Mouse (Mus musculus) kidney, embryonic 14.5 days (tissue): ENCODE measurements at regions not wholly inside any gene's neighbourhood (a gene's known extent, or its start where the extent isn't known, plus 50 kb on each side); places are given as distances from the start of the nearest gene placed in this dataset.

Source experiments
- ATAC-seq: fragments of 200-750 bp; cut with Nextera tagmentation; 2 replicates; pipeline ENCODE4 v1.8.0; 2017; ENCODE audit warnings: moderate number of reproducible peaks, mild to moderate bottlenecking, moderate TSS enrichment, moderate library complexity; ENCODE audit not compliant: low FRiP score, low TSS enrichment
- H3K27ac ChIP-seq: fragments of 300-500 bp; sonication (generic); 2 replicates; pipeline ENCODE4 v1.5.1; 2014; ENCODE audit warnings: low read depth, mild to moderate bottlenecking, low read length, moderate library complexity, mixed read lengths
- H3K27me3 ChIP-seq: fragments of 300-500 bp; sonication (generic); 2 replicates; pipeline ENCODE4 v1.6.1; 2014; ENCODE audit warnings: mild to moderate bottlenecking, low read length; ENCODE audit not compliant: control insufficient read depth, insufficient read depth
- H3K36me3 ChIP-seq: fragments of 300-500 bp; sonication (generic); 2 replicates; pipeline ENCODE4 v1.6.1; 2014; ENCODE audit warnings: low read length, mixed read lengths; ENCODE audit not compliant: control insufficient read depth, insufficient read depth
- H3K4me1 ChIP-seq: fragments of 300-500 bp; sonication (generic); 2 replicates; pipeline ENCODE4 v1.6.1; 2014; ENCODE audit warnings: low read length, mixed read lengths; ENCODE audit not compliant: control insufficient read depth, insufficient read depth
- H3K4me2 ChIP-seq: fragments of 300-500 bp; sonication (generic); replicated peaks from 2 replicates; pipeline ENCODE4 v1.6.1; 2014; ENCODE audit warnings: low read depth, mild to moderate bottlenecking, low read length
- H3K4me3 ChIP-seq: fragments of 300-500 bp; sonication (generic); 2 replicates; pipeline ENCODE4 v1.5.1; 2014; ENCODE audit warnings: mild to moderate bottlenecking, low read length
- H3K9ac ChIP-seq: fragments of 300-500 bp; sonication (generic); 2 replicates; pipeline ENCODE4 v1.6.1; 2014; ENCODE audit warnings: low read depth, mild to moderate bottlenecking, low read length, moderate library complexity
- H3K9me3 ChIP-seq: fragments of 300-500 bp; sonication (generic); 2 replicates; pipeline ENCODE4 v1.6.1; 2016; ENCODE audit warnings: low read length; ENCODE audit not compliant: control insufficient read depth
- WGBS: fragments of 180-500 bp; shearing (Covaris S2); extraction: QIAGEN DNeasy Blood & Tissue Kit; methylation state at CpG from one replicate; pipeline ENCODE4 v1.1.7; 2014; 5-methylcytosine and 5-hydroxymethylcytosine counted together

GRCm38 (mm10) chr17:83069246-83069645 lies 145.8 kb upstream of the Pkdcc start:
- 65% methylated on average over 4 of the region's 4 CpGs for WGBS
- Histone ChIP-seq H3K4me3 (no peak overlapping the region), H3K27me3 (no peaks in the 10 kb centered on the region), H3K4me2 (no peak overlapping the region), H3K9me3 (no peaks in the 10 kb centered on the region), H3K36me3 (no peaks in the 10 kb centered on the region), H3K27ac (no peak overlapping the region), H3K4me1 (no peaks in the 10 kb centered on the region), H3K9ac (no peak overlapping the region)
- ATAC-seq: no peak

DNA sequence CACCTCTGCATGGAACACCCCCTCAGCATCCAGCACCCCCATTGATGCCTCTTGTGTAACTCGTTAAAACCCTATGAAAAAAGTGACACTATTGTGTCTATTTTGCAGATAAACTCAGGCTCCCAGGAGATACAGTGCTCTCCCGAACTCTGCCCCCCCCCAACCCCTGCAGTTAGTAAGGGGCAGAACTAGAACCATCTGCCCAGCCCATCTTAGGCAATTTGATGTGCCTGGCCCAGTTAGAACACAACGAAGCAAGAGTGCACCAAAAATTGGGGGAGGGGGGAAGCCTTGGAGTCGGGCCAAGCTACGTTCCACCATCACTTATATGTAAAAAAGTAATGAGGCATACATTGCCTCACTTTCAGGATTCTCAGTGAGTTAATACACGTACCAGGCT lies 143.3 kb upstream of the Pkdcc start:
- WGBS: 75% methylated on average over 6 of the region's 6 CpGs
- no peak overlapping the region for H3K27ac ChIP-seq
- no peak overlapping the region for H3K4me3 ChIP-seq
- H3K27me3 ChIP-seq: no peaks in the 10 kb centered on the region
- no peak overlapping the region for H3K9ac ChIP-seq
- no peaks in the 10 kb centered on the region for H3K9me3 ChIP-seq
- H3K36me3 ChIP-seq: no peaks in the 10 kb centered on the region
- H3K4me2 ChIP-seq: no peak overlapping the region
- ATAC-seq: no peak
- H3K4me1 ChIP-seq: no peaks in the 10 kb centered on the region

- Histone ChIP-seq H3K4me1 (no peaks in the 10 kb centered on the region), H3K9me3 (no peaks in the 10 kb centered on the region), H3K27me3 (no peaks in the 10 kb centered on the region), H3K4me3 (no peak overlapping the region), H3K4me2 (no peak overlapping the region), H3K9ac (no peak overlapping the region), H3K27ac (no peak overlapping the region), H3K36me3 (no peaks in the 10 kb centered on the region)
- 77% methylated on average over 4 of the region's 4 CpGs for WGBS
- ATAC-seq: no peak
Observed at GRCm38 (mm10) chr17:83072175-83072574, 142.9 kb upstream of the Pkdcc start.

- no peaks in the 10 kb centered on the region for H3K9me3 ChIP-seq
- H3K4me3 ChIP-seq: no peak overlapping the region
- H3K27me3 ChIP-seq: no peaks in the 10 kb centered on the region
- no peaks in the 10 kb centered on the region for H3K36me3 ChIP-seq
- H3K27ac ChIP-seq: no peak overlapping the region
- no peak for ATAC-seq
- H3K4me1 ChIP-seq: peaks cover 12% of the 10 kb centered on the region
- 80% methylated on average over 5 of the region's 5 CpGs for WGBS
- no peak overlapping the region for H3K4me2 ChIP-seq
- no peak overlapping the region for H3K9ac ChIP-seq
Observed at GRCm38 (mm10) chr17:83074893-83075292, 140.2 kb upstream of the Pkdcc start.

DNA sequence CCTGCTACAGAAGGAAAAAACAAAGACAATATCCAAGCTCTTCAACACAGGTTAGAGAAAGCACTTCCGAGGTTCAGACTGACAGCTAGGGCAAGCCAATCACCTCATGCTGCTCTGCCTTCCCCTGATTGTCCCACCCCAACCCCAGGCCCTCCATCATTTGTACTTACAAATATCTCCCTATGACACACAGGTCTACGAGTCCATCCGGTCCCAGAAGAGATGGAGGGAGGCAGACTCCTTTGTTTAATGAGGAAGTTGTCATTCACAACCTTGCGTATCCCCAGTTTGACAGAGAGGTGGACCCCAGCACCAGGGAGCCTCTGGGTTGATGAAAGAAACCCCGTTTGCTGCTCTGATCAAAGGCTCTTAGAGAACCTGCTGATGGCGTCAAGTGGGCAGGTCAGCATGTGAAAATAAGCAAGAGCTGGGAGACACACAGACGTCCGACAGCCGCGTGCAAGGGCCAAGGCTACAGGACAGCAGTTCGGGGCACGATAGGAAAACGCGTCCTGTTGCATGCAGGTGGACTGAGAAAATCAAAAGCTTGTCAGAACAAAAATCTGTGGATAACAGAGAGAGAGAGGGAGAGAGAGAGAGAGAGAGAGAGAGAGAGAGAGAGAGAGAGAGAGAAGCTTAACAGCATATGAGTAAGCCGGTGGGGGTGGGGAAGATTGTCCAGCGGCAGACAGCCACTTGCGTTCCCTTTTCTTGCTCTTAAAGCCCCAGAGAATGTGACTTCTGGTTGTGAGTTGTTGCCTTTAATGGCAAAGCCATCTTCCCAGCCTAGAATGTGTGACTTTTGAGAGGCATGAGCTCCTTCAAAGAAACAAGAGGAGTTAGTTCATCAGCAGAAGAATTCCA lies 137.1 kb upstream of the Pkdcc start:
- Histone ChIP-seq H3K27ac (peak overlapping the region; percentile 51; the same call in 1 of the 2 replicates), H3K4me3 (no peak overlapping the region), H3K36me3 (no peaks in the 10 kb centered on the region), H3K9me3 (0 out of 2 replicates have a peak, but pooled peaks cover 2% of the 10 kb centered on the region), H3K9ac (0 out of 2 replicates have a peak overlapping the region, but pooled peaks have one; percentile 7), H3K4me2 (no peak overlapping the region; the same call in 1 of the 2 replicates), H3K4me1 (peaks cover 22% of the 10 kb centered on the region), H3K27me3 (no peaks in the 10 kb centered on the region)
- ATAC-seq: no peak
- WGBS: 42% methylated on average over 17 of the region's 17 CpGs

- H3K36me3 ChIP-seq: no peaks in the 10 kb centered on the region
- 0 out of 2 replicates have a peak, but pooled peaks cover 2% of the 10 kb centered on the region for H3K9me3 ChIP-seq
- H3K27me3 ChIP-seq: no peaks in the 10 kb centered on the region
- peaks cover 29% of the 10 kb centered on the region for H3K4me1 ChIP-seq
- H3K4me2 ChIP-seq: no peak overlapping the region; the same call in 1 of the 2 replicates
- peak; percentile 30 for ATAC-seq
- WGBS: 28% methylated on average over 19 of the region's 19 CpGs
- 0 out of 2 replicates have a peak overlapping the region, but pooled peaks have one; percentile 7 for H3K9ac ChIP-seq
- peak overlapping the region; percentile 51; the same call in 1 of the 2 replicates for H3K27ac ChIP-seq
- H3K4me3 ChIP-seq: no peak overlapping the region
Observed at GRCm38 (mm10) chr17:83078601-83079360, 136.3 kb upstream of the Pkdcc start.

GRCm38 (mm10) chr17:83079361-83079685 lies 135.8 kb upstream of the Pkdcc start:
- WGBS: 67% methylated on average over 7 of the region's 7 CpGs
- Histone ChIP-seq H3K36me3 (no peaks in the 10 kb centered on the region), H3K27ac (no peak overlapping the region), H3K4me2 (no peak overlapping the region), H3K4me3 (no peak overlapping the region), H3K4me1 (peaks cover 31% of the 10 kb centered on the region), H3K9me3 (0 out of 2 replicates have a peak, but pooled peaks cover 2% of the 10 kb centered on the region), H3K9ac (no peak overlapping the region), H3K27me3 (no peaks in the 10 kb centered on the region)
- ATAC-seq: no peak

- Histone ChIP-seq H3K9ac (0 out of 2 replicates have a peak overlapping the region, but pooled peaks have one; percentile 18), H3K4me2 (no peak overlapping the region; the same call in 1 of the 2 replicates), H3K36me3 (no peaks in the 10 kb centered on the region), H3K9me3 (0 out of 2 replicates have a peak, but pooled peaks cover 2% of the 10 kb centered on the region), H3K4me1 (peaks cover 31% of the 10 kb centered on the region), H3K27ac (peak overlapping the region; percentile 67; the same call in 1 of the 2 replicates), H3K4me3 (no peak overlapping the region), H3K27me3 (no peaks in the 10 kb centered on the region)
- WGBS: 30% methylated on average over 8 of the region's 8 CpGs
- ATAC-seq: no peak
Observed at GRCm38 (mm10) chr17:83081729-83082128, 133.4 kb upstream of the Pkdcc start.
